Mouse (Mus musculus): ENCODE results near the gene Tsen15. TPM values are rescaled to one million over a fixed set of nuclear protein-coding genes. Genes with fewer than 3 reads are reported as not detected.
"Not testable (repeated sequence)": the region's sequence is repeated elsewhere in the genome, so short reads cannot be mapped to it uniquely, and the experiment has no call there.

Gene Tsen15
- polyA plus RNA-seq, 1 experiment, result not detected

GRCm38 (mm10) chr1:152394956-152395515 is 8.5 kb upstream of the Tsen15 start:
- TF ChIP-seq CTCF (IDR thresholded peaks at IDR 0.05; ENCODE audit: insufficient read depth, low read depth, low read length) (no peak), POLR2A (IDR thresholded peaks at IDR 0.05; ENCODE audit: insufficient read depth, low read depth, low read length) (no peak)
- no peak overlapping the region for H3K4me3 ChIP-seq (ENCODE audit: insufficient read depth, low read depth, low read length)
- no peak overlapping the region for H3K27ac ChIP-seq (ENCODE audit: insufficient read depth, low read depth, low read length)
- 59% methylated on average over 4 of the region's 4 CpGs for WGBS
- 0 out of 2 replicates have a peak, but pooled peaks cover 3% of the 10 kb centered on the region for H3K4me1 ChIP-seq (ENCODE audit: control insufficient read depth, insufficient read depth, low read length)

DNA sequence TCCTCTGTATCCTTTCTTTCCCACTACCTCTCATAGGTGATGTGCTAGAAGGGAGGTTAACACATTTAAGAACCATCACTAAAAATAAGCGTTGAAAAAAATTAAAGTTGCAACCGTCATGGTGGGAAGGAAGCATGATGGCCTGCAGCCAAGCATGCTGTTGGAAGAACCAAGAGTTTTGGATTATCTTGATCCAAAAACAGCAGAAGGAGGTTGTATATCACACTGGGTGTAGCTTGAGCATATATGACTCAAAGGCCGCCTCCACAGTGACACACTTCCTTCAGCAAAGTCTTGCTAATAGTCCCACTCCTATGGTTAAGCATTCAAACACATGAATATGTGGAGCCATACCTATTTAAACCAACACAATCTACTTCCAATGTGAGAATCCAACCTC is 7.6 kb upstream of the Tsen15 start:
- Histone ChIP-seq H3K4me3 (ENCODE audit: insufficient read depth, low read depth, low read length) (no peak overlapping the region), H3K27ac (ENCODE audit: insufficient read depth, low read depth, low read length) (no peak overlapping the region), H3K4me1 (ENCODE audit: control insufficient read depth, insufficient read depth, low read length) (no peaks in the 10 kb centered on the region)
- TF ChIP-seq CTCF (IDR thresholded peaks at IDR 0.05; ENCODE audit: insufficient read depth, low read depth, low read length), result no peak
- no peak for TF ChIP-seq POLR2A (IDR thresholded peaks at IDR 0.05; ENCODE audit: insufficient read depth, low read depth, low read length)
- 92% methylated on average over 3 of the region's 3 CpGs for WGBS

DNA sequence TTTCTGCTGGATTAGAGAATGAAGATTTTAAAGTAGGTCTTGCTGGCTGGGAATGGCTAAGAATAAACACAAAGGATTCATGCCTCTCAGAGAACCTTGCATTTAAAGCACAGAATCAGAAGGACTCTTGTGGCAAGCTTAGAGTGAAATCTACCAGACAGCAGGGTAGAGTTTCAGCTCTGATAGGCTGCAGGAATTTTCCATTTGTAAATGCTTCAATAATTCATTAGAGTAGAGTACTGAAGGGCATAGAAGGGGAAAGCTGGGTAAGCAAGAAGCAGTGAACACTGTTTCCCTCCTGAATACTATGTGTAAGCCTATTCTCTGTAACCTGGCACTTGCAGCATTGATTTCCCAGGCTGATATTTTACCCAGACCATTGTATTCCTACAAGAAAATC is 2.8 kb upstream of the Tsen15 start:
- Histone ChIP-seq H3K27ac (ENCODE audit: insufficient read depth, low read depth, low read length) (no peak overlapping the region), H3K4me1 (ENCODE audit: control insufficient read depth, insufficient read depth, low read length) (peaks cover 2% of the 10 kb centered on the region; the same call in 1 of the 2 replicates), H3K4me3 (ENCODE audit: insufficient read depth, low read depth, low read length) (no peak overlapping the region)
- TF ChIP-seq POLR2A (IDR thresholded peaks at IDR 0.05; ENCODE audit: insufficient read depth, low read depth, low read length), result no peak
- no peak for TF ChIP-seq CTCF (IDR thresholded peaks at IDR 0.05; ENCODE audit: insufficient read depth, low read depth, low read length)

DNA sequence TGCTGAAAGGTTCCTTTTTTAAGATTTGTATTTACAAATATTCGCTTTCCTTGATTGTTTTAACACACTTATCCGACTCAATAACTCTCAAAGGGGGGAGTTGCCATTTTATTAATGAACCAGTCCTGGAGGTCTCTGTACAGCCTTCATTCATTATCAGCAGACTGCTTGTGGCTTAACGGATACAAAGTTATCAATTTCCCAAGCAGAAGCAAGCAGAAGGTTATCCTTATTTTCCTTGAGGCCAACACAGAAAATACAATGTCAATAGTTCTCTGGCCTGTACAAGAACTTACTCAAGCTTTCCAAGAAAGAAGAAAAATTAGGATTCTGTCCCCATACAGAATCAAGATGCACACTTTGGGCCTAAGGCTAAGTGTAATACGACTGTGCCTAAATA is 795 bp downstream of the Tsen15 start:
- H3K4me3 ChIP-seq (ENCODE audit: insufficient read depth, low read depth, low read length); H3K27ac ChIP-seq (ENCODE audit: insufficient read depth, low read depth, low read length); H3K4me1 ChIP-seq (ENCODE audit: control insufficient read depth, insufficient read depth, low read length): not testable (repeated sequence)
- 13% methylated on average over 2 of the region's 4 CpGs for WGBS

- Histone ChIP-seq H3K4me3 (ENCODE audit: insufficient read depth, low read depth, low read length) (no peak overlapping the region), H3K27ac (ENCODE audit: insufficient read depth, low read depth, low read length) (no peak overlapping the region), H3K4me1 (ENCODE audit: control insufficient read depth, insufficient read depth, low read length) (peaks cover 2% of the 10 kb centered on the region; the same call in 1 of the 2 replicates)
- WGBS, result 95% methylated on average over 1 of the region's 1 CpGs
- no peak for TF ChIP-seq CTCF (IDR thresholded peaks at IDR 0.05; ENCODE audit: insufficient read depth, low read depth, low read length)
- no peak for TF ChIP-seq POLR2A (IDR thresholded peaks at IDR 0.05; ENCODE audit: insufficient read depth, low read depth, low read length)
These were observed 1.9 kb downstream of the Tsen15 start for GRCm38 (mm10) chr1:152384589-152384988.

DNA sequence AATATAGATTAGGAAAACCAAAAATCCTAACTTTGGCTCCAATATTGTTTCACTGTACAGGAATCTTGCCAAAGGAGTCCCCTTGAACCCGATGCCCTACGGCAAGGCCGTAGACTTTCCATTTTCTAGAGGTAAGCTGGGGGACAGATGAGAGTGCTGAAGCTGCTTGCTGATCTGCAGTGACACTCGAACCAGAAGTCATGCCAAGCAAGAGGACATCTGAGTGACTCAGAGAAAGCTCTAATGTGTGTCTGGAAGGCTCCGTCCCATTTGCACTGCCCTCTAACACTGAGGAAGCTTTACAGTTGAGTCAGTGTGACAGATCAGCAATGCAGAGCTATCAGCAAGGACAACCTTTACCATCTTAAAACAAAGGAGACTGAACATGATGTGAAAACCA is 8.2 kb downstream of the Tsen15 start:
- no peak for TF ChIP-seq POLR2A (IDR thresholded peaks at IDR 0.05; ENCODE audit: insufficient read depth, low read depth, low read length)
- no peak for TF ChIP-seq CTCF (IDR thresholded peaks at IDR 0.05; ENCODE audit: insufficient read depth, low read depth, low read length)
- WGBS, result 94% methylated on average over 5 of the region's 5 CpGs
- Histone ChIP-seq H3K27ac (ENCODE audit: insufficient read depth, low read depth, low read length) (no peak overlapping the region), H3K4me1 (ENCODE audit: control insufficient read depth, insufficient read depth, low read length) (peaks cover 7% of the 10 kb centered on the region), H3K4me3 (ENCODE audit: insufficient read depth, low read depth, low read length) (no peak overlapping the region)

- H3K4me3 ChIP-seq (ENCODE audit: insufficient read depth, low read depth, low read length), result no peak overlapping the region
- peaks cover 2% of the 10 kb centered on the region; the same call in 1 of the 2 replicates for H3K4me1 ChIP-seq (ENCODE audit: control insufficient read depth, insufficient read depth, low read length)
- WGBS, result 5% methylated on average over 4 of the region's 4 CpGs
- no peak overlapping the region for H3K27ac ChIP-seq (ENCODE audit: insufficient read depth, low read depth, low read length)
- TF ChIP-seq POLR2A (IDR thresholded peaks at IDR 0.05; ENCODE audit: insufficient read depth, low read depth, low read length) (no peak), CTCF (IDR thresholded peaks at IDR 0.05; ENCODE audit: insufficient read depth, low read depth, low read length) (no peak)
These were observed 17.3 kb downstream of the Tsen15 start for GRCm38 (mm10) chr1:152369139-152369538.

DNA sequence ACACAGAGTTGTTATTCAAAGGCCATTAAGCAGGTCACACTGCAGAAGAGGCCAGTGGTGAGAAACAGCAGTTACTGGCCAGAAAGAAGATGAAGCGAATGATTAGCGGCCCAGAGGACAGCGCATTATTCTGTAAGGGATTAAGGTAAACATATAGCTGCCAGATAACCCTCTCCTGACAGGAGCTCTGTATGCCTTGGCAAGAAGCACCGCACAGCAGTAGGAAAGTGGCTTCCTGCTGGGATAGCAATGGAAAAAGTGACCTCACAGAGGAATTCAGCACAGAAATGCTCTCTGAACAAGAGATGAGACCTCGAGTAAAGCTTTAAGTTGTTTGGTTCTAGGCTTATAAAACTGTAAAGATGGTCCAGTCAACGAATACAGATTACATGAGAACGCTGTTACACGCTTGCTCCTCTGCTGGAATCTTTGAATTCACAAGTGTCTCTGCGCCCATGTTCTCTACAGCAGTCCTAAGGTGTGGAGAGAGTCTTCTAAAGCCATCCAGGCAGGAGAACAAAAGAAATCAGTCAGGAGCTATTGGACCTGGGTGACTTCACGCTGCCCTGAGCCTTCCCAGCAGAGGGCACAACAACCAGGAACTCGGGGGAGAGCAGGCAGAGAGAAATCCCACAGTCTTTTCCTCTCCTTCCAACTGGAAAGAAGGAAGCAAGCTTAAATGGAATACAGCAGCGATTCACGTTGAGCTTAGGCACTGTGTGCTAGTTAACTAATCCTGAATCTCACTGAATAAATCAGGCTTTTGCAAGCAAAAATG is 18.0 kb downstream of the Tsen15 start:
- WGBS, result 57% methylated on average over 13 of the region's 13 CpGs
- Histone ChIP-seq H3K4me3 (ENCODE audit: insufficient read depth, low read depth, low read length) (no peak overlapping the region), H3K27ac (ENCODE audit: insufficient read depth, low read depth, low read length) (peak overlapping the region; percentile 5; the same call in 1 of the 2 replicates), H3K4me1 (ENCODE audit: control insufficient read depth, insufficient read depth, low read length) (peaks cover 2% of the 10 kb centered on the region; the same call in 1 of the 2 replicates)
- TF ChIP-seq CTCF (IDR thresholded peaks at IDR 0.05; ENCODE audit: insufficient read depth, low read depth, low read length), result no peak
- TF ChIP-seq POLR2A (IDR thresholded peaks at IDR 0.05; ENCODE audit: insufficient read depth, low read depth, low read length), result no peak

- TF ChIP-seq CTCF (IDR thresholded peaks at IDR 0.05; ENCODE audit: insufficient read depth, low read depth, low read length) (no peak), POLR2A (IDR thresholded peaks at IDR 0.05; ENCODE audit: insufficient read depth, low read depth, low read length) (no peak)
- no peak overlapping the region for H3K4me3 ChIP-seq (ENCODE audit: insufficient read depth, low read depth, low read length)
- no peaks in the 10 kb centered on the region for H3K4me1 ChIP-seq (ENCODE audit: control insufficient read depth, insufficient read depth, low read length)
- no peak overlapping the region for H3K27ac ChIP-seq (ENCODE audit: insufficient read depth, low read depth, low read length)
- 76% methylated on average over 4 of the region's 4 CpGs for WGBS
These were observed 29.8 kb downstream of the Tsen15 start for GRCm38 (mm10) chr1:152356721-152357120.
